Mouse (Mus musculus): ENCODE measurements around the gene Acot12.
"Not testable (repeated sequence)": the region's sequence is repeated elsewhere in the genome, so short reads cannot be mapped to it uniquely, and the experiment has no call there.

Gene Acot12

GRCm38 (mm10) chr13:91760302-91761050, 19.2 kb downstream of the Acot12 start:
- no peak for DNase-seq

DNA sequence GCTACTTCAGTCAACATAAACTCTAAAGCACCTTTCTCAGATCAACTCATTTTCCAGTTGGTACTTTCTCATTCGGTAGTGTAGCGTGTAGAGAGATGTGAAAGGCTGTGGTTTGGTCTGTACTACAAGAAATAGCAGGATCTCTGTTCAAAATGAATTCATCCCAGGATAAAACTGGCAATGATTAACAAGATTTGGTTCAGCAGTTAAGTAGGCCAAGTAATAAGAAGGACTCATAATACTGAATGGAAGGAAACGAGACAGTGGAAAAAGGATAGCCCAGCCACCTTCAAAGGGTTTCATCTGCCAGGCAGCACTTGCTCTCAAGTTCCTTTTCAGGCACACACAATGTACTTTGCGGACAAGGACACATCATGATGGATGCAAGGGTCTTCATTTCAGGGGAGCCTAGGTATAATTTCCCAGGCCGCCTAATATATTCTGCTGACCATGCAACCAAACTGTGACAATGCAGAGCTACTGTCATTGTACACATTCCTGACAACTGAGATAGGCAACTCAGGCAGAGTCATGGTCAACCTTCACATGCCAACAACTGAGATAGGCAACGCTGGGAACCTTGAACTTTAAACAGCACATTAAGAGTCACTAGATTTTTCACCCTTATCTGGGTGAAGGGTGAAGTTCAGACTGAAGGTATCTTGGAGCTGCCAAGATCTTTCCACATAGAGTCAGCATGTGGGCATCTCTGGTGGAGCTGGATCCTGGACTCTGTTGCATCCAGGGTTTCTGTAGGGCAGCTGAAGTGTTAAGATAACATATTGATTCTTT, 20.5 kb downstream of the Acot12 start:
- DNase-seq, result peak; percentile 18 to 71

DNA sequence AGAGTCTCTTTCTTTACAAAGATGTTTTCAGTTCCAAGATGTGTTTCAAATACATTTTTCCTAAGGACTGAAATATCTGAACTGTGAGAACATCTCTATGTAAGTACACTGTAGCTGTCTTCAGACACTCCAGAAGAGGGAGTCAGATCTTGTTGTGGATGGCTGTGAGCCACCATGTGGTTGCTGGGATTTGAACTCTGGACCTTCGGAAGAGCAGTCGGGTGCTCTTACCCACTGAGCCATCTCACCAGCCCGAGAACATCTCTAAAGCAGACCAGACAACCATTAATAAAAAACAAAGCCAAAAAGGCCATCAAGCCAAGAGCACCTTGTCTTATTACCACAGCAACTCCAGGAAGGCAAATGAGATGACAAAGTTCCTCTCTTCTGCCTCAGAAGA, 22.3 kb downstream of the Acot12 start:
- not testable (repeated sequence) for DNase-seq

DNA sequence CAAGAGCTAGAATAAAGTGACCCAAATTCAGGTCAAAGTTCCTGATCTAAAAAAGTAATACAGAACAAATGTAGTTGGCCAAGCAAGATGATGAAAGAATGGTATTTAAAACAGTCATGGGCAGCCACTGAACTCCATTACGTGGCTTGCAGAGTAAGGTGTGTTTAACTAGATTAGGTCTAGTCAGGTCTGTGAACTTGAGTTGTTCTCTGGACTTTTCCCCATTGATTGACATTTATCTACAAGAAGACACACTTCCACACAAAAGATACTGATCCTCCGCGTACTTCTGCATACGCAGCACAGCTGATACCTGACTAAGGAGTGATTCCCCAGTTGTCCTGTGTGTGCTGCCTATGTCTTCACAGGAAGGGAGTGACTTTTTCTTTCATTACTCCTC, 24.3 kb downstream of the Acot12 start:
- no peak for DNase-seq

- no peak for DNase-seq
Measured at GRCm38 (mm10) chr13:91768683-91769651, 27.7 kb downstream of the Acot12 start.

DNA sequence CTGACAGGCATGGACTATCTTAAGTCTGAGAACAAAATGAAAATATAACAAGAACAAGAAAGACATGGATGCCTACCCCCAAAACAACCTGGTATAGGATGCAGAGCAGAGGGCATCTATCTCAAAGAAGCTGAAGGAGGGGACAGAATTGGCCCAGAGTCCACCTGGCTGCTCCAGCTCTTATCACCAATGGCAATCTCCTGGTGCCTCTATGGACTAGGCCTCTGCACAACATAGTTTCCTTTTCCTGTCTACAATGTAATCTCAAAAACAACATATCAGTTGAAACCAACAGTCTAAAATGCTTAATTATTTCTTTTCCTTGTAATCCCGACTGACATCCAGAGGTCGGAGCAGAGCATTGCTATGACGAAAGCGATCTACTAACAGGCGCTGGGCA, 36.8 kb downstream of the Acot12 start:
- DNase-seq, result no peak

GRCm38 (mm10) chr13:91779892-91780291, 38.6 kb downstream of the Acot12 start:
- DNase-seq, result no peak

GRCm38 (mm10) chr13:91792035-91792434, 50.7 kb downstream of the Acot12 start:
- DNase-seq, result no peak

- no peak for DNase-seq
Measured at GRCm38 (mm10) chr13:91794926-91795436, 53.7 kb downstream of the Acot12 start.

DNA sequence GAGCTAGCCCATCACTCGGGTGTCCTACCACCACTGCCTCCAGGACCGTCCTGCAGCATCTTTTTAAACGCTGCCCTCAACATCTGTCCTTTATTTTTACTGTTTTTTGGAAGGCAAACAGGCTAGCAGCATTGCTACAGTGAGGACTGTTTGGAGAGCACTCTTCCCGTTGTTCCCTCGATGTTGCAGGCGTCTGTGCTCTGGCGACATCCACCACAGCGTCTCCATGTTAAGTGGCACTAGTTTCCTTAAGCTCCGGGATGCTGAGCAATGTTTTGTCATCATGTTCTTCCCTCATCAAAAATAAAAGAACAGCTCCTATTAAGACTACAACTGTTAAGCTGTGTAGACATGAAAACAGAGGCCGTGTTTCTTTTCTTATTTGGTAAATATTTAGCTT, 54.3 kb downstream of the Acot12 start:
- no peak for DNase-seq

GRCm38 (mm10) chr13:91796003-91796402, 54.7 kb downstream of the Acot12 start:
- no peak for DNase-seq

DNA sequence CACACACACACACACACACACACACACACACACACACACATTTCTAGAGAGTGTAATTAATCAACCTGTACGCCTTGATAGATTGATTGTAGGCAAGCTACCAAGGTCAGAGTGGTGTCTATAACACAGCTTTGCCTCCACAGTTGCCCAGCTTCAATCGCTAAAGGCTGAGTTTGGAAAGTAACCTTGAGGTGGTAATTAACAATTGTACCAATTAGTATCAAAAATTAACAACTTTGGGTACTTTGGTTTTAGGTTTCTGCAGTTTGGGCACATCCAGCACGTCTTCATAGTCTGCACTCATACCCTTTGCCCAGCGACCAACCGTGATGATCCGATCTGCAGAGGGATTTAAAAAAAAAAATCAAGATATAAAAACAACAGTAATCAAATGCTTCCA, 55.6 kb downstream of the Acot12 start:
- DNase-seq, result no peak

DNA sequence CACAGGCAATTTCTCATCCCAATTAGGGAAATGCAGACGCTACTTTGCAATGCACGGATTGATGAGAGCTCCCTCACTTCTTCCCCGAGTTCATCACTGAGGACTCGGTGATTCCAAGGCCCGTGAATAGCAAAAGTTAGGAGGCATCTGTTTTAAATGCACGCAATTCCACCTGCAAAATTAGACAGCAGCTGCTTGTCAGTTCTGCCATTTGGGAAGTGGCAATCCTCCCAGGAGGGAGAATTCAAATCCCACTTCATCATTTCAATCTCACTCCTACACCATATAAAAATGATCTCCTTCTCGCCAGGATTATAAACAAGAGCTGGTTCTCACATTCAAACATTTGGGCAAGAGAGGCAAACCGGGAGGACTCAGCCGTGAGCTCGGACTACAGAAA, 56.1 kb downstream of the Acot12 start:
- no peak for DNase-seq

- no peak for DNase-seq
Measured at GRCm38 (mm10) chr13:91801726-91802125, 60.4 kb downstream of the Acot12 start.

DNA sequence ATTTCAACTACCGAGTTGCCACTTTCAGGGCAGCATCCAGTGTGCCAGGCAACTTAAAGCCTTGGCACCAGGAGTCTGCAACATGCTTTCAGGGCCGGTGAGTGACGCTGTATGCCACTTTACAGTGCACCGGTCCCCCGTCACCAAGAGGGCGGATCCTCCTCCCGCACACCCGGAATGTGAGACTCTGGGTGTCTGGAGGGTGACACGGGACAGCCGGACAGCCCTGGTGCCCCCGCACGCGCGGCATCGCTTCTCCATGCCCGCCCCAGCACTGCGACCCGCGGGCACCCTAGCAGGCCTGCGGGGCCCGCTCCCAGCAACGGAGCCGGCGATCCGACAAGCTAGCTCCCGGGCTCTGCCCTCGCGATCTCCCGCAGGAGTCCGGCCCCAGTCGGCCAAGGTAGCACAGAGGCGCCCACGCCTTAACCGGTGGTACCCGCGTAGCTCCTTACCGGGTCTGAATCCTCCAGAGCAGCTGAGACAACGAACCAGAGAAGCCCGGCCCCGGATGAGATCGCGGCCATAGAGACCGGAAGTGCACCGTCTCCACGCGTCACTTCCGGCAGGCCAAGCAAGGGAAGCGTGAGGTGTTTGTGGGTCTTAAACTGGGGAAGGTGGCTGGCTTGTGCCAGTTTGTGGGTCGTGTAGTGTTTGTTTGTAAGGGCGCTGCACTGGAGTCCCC, 66.0 kb downstream of the Acot12 start, which contains the start of gene Zcchc9:
TSS of gene Zcchc9 (minus strand) at position 551 of the 685 bp plus-strand sequence.
- peak; percentile 91 to 93 for DNase-seq

- DNase-seq, result no peak
Measured at GRCm38 (mm10) chr13:91807874-91808575, 66.7 kb downstream of the Acot12 start.

DNA sequence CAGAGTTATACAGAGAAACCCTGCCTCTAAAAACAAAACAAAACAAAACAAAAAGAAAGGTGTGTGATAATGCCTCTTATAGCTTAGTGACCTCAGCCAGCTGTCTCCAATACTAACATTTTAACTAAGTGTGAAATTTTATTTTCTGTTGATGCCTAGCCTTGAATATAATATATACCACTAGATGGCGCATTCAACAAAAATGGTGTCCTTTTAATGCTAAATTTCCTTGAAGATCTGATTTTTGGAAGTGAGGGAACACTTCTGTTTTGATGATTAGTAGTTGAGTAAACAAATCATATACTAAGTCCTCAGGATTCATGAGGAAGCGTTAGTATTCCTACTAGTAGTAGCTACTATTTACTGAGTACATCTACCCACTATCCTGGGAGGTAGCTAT, 68.2 kb downstream of the Acot12 start:
- DNase-seq, result no peak

- DNase-seq, result no peak
Measured at GRCm38 (mm10) chr13:91814670-91815069, 73.4 kb downstream of the Acot12 start.

DNA sequence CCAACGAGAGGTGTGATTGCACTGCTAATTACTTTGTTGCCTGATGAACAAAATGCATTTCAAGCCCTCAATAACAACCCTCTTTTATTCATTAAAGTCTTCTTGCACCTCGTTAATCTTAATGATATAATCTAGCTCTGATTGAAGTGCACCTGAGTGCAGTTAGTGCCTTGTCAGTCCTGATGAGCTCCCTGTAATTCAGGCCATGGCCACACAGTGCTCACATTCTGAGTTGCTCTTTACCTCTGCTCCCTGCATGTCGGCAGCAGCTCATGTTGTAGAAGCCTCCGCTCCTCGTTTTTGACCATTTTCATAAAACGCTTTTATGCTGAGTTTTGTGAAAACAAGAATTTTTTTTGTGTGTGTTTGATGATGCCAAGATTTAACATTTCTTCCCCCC, 82.4 kb downstream of the Acot12 start:
- no peak for DNase-seq

- DNase-seq, result peak in 1 of 2 experiments; percentile 15
Measured at GRCm38 (mm10) chr13:91824845-91825550, 83.7 kb downstream of the Acot12 start.

GRCm38 (mm10) chr13:91826066-91826465, 84.8 kb downstream of the Acot12 start:
- DNase-seq, result no peak
